Mouse (Mus musculus) layer of hippocampus, adult 8-10 months (tissue): ENCODE measurements around the gene Gm5724. TPM values are rescaled to one million over a fixed set of nuclear protein-coding genes. Genes with fewer than 3 reads are reported as not detected.
A peak's percentile ranks its signal among the peaks of the same experiment; 100 is the strongest.

ENCODE experiments used
- DNase-seq, 2 experiments: peaks; one replicate each; pipeline ENCODE4 v3.0.0; 2022; ENCODE audit warnings: low spot score in 2 of 2
- total RNA-seq, 4 experiments: library from RNA; stranded (reverse); gene quantifications; 2 replicates each; pipeline ENCODE4 v1.2.4; 2022

Gene Gm5724
- under 1 TPM in 1 of 4 experiments, not detected in 3; 0.14 TPM for total RNA-seq

DNA sequence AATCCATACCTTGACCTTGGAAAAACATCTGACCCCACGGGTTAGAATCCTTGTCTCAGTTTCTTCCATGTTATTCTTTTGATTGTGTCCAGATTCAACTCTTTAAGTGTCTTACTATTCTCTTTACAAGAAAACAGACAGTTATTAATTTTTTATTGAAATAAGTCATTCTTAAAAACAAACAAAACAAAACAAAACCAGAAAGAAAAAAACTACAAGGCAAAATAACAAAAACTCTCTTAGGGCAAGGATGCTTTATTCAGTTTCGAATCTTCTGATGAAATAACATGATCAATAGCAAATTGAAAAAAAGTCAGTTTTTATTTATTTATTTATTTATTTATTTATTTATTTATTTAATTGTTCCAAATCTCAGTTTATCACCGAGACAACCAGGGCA lies at the start of gene Gm5724:
Gene Gm5724 (minus strand): TSS at position 101 of the 400 bp plus-strand sequence.
- no peak for DNase-seq

DNA sequence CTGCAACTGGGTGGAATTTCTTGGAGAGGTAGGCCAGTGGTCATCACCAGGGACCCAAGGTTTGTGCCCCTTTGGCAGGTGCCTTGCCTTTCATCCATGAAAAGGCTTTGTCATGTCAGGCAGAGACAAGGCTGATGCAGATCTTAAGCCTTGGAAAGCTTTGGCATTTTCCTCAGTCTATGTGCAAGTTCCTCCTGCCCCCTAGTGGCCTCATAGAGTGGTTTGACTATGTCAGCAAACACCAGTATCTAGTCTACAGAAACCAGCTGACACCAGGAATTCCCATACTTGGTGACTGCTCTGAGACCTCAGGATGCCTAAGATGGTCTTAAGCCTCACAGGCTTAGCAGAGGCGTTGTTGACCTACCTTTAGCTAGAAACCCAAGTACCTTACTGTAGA lies 24.2 kb upstream of the Gm5724 start:
- DNase-seq = peak; percentile 5 to 18

DNA sequence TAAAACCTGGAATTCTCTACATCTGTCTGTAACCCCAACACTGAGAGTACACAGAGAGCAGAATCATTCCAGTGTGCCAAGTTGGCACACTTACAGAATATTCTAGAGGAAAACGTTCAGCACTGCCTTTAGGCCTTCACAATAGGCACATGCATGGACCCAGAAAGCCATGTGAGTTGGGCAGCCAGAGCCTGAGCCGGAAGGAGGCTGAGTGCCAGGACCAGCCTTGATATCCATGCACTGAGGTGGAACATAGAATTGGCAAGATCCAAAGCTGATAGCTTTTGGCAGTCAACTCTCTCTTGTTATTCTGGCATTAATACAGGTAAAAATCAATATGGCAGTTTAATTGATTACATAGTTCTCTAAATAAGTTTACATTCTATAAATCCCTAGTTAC lies 866 bp upstream of the Gm5724 start:
- no peak for DNase-seq

DNA sequence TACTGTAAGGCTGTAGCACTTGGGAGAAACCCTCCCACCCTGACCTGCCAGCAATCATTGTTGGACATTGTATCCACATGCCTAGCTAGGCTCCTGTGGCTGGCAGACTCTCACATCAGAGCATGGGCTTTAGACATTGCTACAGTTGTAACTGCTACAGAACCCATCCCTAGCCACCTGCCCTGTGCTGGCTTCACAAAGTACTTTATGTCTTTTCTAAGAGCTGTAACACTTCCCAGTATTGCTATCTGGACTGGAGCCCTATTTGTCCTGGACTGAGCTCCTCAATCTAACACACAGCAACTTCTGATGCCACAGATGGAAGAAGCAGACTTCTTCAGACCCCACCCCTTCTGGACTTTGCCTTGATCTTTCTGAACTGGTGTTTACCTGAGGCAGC lies 82.4 kb downstream of the Gm5724 start:
- no peak for DNase-seq

DNA sequence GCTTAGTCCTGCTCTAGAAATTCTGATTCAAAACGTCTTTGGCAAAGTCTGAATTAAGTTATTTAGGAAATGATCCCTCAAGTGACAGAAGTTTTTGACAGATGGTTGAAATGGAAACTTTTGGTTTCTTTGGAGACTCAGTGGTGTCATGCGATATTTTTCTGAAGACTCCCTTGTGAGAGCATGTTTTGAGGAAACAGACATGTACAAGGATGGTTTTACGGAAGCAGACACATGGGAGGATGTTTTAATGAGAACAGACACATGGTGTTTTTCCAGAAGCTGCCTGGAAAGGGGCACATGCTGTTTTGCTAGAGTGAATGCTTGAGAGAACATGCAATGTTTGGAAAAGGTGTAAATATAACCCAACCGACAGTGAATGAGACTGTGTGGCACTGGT lies 86.6 kb downstream of the Gm5724 start:
- DNase-seq = peak; percentile 7 to 9

Other genes starting within 250 kb of the Gm5724 start
- gene Slco1c1, start 249.4 kb downstream of the Gm5724 start, total RNA-seq = 10 to 100 TPM; 29.4 to 53.5 (median 43.4) TPM
- gene Slco1b2, start 144.3 kb downstream of the Gm5724 start, total RNA-seq = under 1 TPM; 0.08 to 0.14 (median 0.10) TPM
- gene Slco1a4, start 82.4 kb upstream of the Gm5724 start, total RNA-seq = 10 to 100 TPM; 33.0 to 49.2 (median 34.4) TPM
- gene Slco1a1, start 173.2 kb upstream of the Gm5724 start, total RNA-seq = not detected
- gene Gm6614, start 237.6 kb upstream of the Gm5724 start, total RNA-seq = under 1 TPM in 1 of 4 experiments, not detected in 3; 0.12 TPM